Mouse (Mus musculus): ENCODE measurements around the gene Smbd1. TPM values are rescaled to one million over a fixed set of nuclear protein-coding genes. Genes with fewer than 3 reads are reported as not detected.

The Smbd1 gene
- 0.12 TPM in 1 of 2 replicates, not detected in the other for polyA plus RNA-seq (2012; rRNA removed)

DNA sequence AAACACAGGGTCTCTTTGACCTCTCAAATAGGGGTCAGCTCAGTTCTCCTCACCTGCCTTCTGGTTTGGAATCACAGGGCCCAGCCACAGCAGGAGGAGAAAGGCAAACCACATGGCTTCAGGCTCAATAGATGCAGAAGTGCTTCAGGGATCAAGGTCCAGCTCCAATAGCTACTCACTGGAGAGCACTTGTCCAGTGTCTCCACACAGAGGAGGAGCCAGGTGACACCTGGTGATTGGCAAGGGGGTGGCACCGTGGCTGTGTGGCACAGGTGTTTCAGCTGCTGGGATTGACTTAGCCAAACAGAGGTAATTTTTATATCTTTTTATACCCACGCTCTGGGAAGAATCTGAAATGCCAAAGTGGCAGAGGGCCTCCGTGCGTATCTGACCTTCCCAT, at the start of gene Smbd1:
TSS of gene Smbd1 (minus strand) at position 157 of the 400 bp plus-strand sequence.

GRCm38 (mm10) chr16:32797426-32797689, 12.9 kb downstream of the Smbd1 start, which contains the start of gene Muc20:
TSS of gene Muc20 (minus strand) at chr16:32797435.

Other genes starting within 250 kb of the Smbd1 start
- 263 and 298 TPM in 2 replicates for gene Tfrc, start 201.6 kb downstream of the Smbd1 start, polyA plus RNA-seq (2012; rRNA removed)
- gene Tnk2, start 166.6 kb downstream of the Smbd1 start, polyA plus RNA-seq (2012; rRNA removed) = 12.2 and 14.2 TPM in 2 replicates
- gene Muc4, start 74.6 kb downstream of the Smbd1 start, polyA plus RNA-seq (2012; rRNA removed) = 0.35 and 0.60 TPM in 2 replicates
- gene Muc20, start 13.0 kb downstream of the Smbd1 start, polyA plus RNA-seq (2012; rRNA removed) = 0.01 TPM in 1 of 2 replicates, not detected in the other
- gene Fyttd1, start 67.0 kb upstream of the Smbd1 start, polyA plus RNA-seq (2012; rRNA removed) = 9.5 and 11.0 TPM in 2 replicates
- gene Rubcn, start 67.3 kb upstream of the Smbd1 start, polyA plus RNA-seq (2012; rRNA removed) = 4.3 and 4.8 TPM in 2 replicates
- gene Lrch3, start 103.6 kb upstream of the Smbd1 start, polyA plus RNA-seq (2012; rRNA removed) = 6.4 and 7.4 TPM in 2 replicates
- 0.14 and 0.18 TPM in 2 replicates for gene Iqcg, start 245.7 kb upstream of the Smbd1 start, polyA plus RNA-seq (2012; rRNA removed)
- gene Rpl35a, start 246.0 kb upstream of the Smbd1 start, polyA plus RNA-seq (2012; rRNA removed) = 1,006 and 1,009 TPM in 2 replicates

All from liver, embryonic 14 days (tissue).